Mouse (Mus musculus): ENCODE data around the gene Dclk3.

Gene Dclk3

DNA sequence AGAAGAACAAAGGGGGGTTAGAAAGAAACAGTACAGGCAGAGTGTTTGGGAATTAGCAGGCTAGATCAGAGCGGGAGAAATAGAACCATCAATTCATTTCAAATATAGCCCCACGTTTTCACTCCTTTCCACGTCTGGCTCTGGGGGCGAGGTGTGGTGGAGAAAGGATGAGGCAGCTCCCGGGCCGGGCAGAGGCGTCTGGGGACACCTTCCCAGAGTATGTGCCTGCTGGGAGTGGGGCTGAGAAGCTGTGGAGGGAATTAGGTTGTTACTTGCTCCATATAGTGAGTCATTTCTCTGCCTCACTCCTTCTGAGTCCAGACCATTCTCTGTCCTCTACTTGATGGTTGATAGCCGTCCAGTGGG is 938 bp downstream of the Dclk3 start:
- no peak for DNase-seq (ENCODE audit: low spot score in 2 of 2)

DNA sequence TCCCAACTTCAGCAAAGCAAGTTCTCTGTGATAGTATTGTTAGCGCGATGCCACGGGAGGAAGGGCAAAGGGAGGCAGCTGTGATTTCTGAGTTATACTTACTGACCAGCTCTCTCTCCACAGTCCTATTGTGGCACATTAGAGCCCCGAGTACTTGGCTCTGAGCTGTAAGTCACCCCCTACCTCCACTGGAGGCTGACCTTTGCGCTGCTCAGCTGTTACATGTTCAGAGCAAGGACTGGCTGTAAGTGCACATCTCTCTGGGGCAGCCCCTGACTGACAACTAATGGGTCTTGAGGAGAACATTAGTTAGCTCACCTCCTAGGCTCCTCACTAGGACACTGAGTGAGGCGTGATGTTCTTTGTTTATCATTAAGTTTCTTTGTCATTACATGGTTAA is 1.6 kb downstream of the Dclk3 start:
- DNase-seq (ENCODE audit: low spot score in 2 of 2): no peak

DNA sequence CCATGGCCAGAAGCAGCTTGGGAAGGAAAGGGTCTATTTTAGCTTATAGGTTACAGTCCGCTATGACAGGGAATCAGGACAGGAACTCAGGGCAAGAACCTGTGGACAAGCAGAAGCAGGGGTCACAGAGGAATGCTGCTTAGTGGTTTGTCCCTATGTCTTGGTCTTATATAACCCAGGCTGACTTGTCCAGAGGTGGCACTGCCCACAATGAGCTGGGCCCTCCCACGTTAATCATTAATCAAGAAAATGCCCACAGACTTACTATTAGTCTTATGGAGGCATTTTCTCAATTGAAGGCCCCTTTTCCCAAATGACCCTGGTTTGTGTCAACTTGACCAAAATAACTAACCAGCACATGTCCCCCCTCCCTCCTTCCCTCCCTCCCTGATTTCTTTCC is 2.3 kb downstream of the Dclk3 start:
- DNase-seq (ENCODE audit: low spot score in 2 of 2): no peak

DNA sequence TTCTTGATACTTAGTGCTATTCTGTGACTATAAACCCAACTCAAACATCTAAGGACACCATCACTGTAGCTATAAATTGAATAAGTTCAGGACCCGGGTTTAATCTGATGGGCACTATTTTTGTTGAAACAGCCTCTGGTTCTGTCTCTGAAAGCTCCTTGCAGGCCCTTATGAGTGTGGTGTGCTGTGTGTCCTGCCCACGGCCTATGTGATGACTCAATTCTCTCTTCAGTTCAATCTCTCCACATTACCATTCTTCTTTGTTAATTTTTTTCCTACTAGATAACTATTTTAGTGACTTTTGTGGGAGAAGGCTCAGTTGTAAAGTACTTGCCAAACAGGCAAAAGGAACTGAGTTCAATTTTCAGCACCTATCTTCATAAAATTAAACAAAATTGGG is 7.3 kb downstream of the Dclk3 start:
- DNase-seq (ENCODE audit: low spot score in 2 of 2): no peak

DNA sequence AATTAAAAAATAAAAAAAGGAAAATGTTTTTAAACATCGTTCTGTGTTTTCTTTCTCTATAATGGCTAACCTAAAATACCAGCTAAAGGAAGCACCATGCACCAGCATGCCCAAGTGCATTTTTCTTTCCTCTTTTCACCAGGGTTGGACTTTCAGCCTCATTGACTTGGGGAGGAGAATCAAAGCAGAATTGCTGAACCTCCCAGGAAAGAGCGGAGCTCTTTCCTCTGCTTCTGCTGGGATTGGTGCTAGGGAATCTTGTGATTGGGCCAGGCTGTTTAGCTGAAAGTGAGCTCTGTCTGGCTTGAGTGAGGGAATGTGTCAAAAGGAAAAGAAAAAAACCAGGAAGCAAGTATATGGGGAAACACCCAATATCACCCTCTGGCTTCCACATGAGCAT is 10.1 kb downstream of the Dclk3 start:
- no peak for DNase-seq (ENCODE audit: low spot score in 2 of 2)

DNA sequence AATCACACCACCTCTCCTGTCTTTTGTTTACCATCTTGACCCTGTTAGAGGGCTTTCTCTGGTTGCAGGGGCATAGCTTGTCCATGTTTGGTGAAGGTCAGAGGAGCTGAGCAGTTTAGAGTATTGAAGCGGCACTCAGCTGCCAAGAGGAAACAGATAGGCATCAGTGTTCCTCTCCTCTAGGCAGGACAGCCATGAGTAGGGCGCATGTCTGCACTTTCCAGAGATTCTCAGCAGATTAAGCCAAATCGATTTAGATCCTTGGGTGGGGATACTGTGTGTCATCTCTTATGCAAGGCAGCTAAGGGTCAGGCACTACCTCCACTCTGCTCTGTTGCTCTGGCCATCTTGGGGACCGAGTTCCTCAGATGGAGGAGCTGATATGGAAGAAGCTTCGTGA is 11.0 kb downstream of the Dclk3 start:
- DNase-seq (ENCODE audit: low spot score in 2 of 2): no peak

DNA sequence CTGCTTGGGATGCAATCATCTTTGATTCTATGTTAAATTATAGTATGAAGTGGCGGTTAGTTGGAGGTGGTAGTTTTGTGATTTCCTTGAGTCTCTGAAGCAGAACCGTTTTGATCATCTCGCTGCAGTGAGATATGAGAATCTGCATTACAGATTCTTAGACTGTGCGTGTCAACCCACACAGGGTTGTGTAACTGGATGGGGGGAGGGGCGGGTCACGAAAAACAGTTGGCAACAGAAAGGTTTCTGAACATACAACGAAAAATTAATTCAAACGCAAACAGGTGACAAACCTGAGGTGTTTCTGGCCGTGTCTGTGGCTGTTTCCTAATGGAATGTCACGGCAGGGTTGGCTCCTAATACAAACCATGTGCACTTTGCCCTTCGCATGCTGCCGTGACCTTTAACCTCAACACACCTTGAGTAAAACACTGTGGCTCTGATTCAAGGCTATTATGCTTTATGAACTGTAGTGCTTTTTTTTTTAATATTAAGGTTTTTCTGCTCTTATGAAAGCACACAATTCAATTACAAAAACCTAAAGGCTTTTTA is 12.0 kb downstream of the Dclk3 start:
- DNase-seq (ENCODE audit: low spot score in 2 of 2): no peak

DNA sequence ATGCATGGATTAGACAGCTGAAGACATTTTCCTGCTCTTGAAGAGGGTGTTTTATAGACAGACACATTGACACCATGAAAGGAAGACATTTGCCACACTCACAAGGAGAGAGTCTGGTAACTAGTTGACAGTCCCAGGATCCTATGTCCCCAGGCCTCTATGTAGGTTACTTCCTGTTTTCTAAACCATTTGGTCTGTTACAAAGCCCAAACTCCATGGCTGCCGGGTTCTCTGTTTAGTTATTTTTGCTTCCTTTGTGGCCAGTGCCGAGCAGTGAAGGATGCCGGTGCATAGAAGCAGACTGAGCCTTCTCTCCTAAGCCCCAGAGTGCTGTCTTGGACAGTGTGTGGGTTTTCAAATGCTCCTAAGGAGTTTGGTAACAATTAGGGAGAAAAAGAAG is 15.0 kb downstream of the Dclk3 start:
- DNase-seq (ENCODE audit: low spot score in 2 of 2): no peak

DNA sequence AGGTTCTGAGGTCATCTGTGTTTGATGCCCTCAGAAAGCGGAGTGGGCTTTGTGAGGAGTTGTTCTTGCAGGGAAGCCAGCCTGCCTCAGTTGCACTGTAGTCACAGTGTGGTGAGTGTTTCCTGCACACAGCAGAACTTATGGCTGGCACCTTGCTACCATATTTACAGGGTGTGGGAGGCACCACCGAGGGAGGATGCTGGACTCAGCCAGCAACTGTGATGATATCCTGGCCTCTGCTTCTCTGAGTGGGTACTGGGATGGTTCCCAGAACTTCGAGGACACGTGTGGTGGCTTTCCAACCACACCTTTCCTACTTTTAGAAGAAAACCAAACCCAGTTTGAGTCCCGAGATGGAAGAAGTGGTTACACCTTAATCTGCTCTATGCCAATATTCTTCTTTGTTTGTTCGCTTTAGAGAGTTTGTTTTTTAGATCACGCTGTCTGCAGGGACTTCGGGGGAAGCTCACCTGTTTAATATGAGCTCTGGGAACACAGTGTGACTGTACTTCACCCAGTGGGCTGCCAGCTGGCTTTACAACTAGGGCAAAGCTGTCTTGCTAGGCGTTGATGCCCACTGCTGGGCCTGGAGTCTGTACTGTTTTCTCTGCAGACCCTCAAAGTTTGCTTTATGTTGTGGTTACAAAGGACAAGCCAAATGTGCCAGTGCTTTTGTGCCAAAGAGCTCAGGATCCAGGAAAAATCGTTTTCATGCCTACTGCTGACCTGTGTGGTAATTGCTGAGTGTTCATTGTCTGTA is 18.5 kb downstream of the Dclk3 start:
- no peak for DNase-seq (ENCODE audit: low spot score in 2 of 2)

DNA sequence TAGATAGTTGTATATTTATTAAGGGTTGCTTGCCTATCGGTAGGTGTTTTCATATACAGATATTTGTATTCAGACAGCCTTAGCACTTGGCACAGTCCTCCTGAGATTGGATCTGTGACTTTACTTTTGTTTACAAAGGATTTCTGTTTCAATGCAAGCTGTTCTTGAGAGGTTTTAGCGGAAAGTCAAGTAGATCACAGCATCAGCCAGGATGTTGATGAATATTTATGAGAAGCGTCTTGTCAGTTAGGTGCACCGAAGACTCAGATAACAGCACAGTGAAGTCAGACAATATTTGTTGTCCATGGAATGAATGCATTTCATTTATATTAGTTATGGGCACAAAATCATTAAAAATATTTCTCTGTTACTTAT is 19.0 kb downstream of the Dclk3 start:
- no peak for DNase-seq (ENCODE audit: low spot score in 2 of 2)

DNA sequence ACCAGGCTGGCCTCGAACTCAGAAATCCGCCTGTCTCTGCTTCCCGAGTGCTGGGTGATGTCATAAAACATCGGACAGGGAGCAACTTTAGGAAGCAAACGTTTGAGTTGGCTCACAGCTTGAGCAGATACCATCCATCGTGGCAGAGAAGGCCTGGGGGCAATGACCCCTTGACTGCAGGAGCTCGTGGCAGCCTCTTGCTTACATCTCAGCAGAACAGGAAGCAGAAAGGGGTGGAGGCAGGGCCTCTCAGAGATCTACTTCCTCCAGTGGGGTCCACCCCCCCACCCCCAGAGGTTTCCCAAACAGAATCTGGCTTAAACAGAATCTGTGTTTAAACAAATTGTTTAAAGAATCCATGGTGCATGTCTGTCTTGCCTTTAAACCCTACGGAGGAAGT is 20.6 kb downstream of the Dclk3 start:
- no peak for DNase-seq (ENCODE audit: low spot score in 2 of 2)

DNA sequence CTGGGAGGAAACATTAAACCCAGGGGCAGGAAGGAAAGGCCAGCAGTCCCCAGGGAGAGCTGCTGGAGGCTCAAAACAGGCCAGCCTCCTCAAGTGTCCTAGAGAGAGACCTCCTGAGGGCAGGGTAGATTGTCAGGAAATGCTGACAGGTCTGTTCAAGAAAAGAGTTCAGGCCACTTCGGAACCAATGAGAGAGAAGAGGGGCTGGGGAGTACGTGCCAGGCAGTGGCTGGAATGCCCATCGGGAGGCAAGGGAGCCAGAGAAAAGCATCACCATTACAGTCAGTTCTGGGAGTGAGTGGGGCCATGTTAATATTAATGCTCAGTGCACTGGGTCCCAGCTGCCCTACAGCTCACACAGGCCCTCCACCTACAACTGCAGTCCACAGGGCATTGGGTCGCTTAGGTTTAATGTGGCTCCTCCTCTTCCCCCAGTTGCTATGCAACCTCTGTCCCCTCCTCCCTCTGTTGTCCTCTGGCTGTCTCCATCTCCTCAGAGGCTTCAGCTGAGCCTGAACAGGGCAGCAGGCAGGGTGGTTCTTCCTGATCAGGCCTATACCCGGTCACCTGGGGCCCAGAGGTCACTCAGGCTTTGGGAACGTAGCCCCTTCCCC is 21.4 kb downstream of the Dclk3 start:
- DNase-seq (ENCODE audit: low spot score in 2 of 2): no peak

DNA sequence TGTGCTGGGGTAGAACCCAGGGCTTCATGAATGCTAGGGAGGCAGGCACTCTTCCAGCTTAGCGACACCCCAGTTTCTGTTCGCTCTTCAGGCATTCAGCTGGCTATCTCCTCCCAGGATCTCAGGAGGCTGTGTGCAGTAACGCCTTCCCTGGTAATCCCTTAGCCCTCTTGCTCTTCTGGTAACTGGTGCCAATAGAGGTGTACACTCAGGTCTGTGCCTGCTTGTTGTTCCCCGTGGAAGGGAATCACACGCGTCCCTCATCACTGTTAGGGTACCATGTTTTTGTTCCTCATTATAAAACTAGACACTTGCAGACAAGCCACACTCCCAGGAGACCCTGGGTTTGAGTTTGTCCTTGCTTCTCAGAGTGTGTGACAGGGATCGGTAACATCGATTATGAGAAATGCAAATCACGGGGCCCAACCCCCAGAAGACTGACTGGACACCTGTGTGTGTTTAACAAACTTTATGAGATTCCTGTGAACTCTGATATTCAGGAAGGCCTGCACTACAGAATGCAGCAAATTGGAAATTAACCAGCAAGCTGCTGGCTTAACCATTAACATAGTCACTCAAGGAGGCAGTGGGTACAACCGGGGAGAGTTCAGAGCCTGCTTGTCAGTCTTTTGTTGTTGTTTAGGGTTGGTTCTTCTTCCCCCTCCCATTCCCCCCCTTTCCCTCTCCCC is 22.7 kb downstream of the Dclk3 start:
- no peak for DNase-seq (ENCODE audit: low spot score in 2 of 2)

DNA sequence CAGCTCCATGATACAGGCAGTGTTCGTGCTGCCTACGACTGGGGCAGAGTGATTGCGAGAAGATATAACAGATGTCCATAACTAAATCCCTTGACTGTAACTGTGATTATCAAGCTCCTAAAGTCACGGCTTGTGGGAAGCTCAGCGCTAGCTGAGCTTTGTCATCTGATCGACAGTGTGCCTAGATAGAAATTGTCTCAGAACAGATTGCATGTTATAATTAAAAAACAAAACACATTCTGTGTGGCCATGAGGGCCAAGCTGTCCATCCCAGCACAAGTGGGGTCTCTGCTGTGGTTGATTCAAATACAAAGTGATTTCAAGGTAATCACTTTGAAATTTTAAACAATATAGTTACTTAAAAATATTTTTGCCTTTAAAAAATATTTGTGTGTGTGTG is 26.8 kb downstream of the Dclk3 start:
- no peak for DNase-seq (ENCODE audit: low spot score in 2 of 2)

DNA sequence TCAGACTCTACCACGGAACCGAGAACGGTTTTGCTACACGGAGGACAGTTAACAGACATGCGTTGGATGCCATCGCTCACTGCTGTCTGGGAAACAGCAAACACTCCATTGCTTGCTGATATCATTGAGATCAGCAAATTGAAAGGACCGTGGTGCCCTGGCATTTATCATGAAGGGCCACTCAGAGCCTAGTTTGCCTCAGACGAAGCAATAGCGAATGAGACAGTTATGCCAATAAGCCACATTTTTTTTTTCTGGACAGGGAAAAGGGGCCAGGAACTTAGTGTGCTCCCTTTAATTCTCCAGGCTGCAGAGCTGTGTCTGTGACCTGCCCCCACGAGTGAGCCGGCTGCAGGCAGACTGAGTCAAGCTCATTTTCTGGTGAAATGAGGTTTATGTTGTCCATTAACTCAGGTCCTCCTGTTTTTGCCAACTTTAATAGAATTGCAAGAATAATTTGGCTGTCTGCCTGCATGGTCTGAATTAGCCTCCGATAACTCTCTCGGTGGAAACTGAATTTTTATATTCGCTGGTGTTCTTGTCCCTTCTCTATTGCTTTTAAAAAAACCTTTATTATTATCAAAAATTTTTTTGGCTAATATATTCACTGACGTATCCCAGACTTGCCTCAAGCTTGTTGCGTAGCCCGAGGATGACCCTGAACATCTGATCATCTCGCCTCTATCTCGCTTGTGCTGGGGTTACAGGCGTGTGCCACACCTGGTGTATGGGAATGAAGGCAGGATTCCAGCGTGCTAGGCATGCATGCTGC is 35.0 kb downstream of the Dclk3 start:
- DNase-seq (ENCODE audit: low spot score in 2 of 2): no peak

DNA sequence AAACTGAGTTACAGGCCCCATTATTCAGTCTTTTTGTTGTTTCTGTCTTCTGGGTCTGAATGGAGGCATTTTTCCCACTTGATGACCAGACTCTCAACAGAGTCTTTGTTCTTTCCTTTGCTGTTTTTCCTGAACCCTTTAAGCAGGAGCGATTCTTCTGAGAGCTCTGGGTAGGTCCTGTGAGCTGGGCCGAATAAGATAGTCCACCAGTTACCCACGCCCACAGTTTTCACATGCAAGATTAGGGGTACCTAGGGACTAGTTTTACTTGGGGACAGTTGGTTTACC is 35.5 kb downstream of the Dclk3 start:
- no peak for DNase-seq (ENCODE audit: low spot score in 2 of 2)

DNA sequence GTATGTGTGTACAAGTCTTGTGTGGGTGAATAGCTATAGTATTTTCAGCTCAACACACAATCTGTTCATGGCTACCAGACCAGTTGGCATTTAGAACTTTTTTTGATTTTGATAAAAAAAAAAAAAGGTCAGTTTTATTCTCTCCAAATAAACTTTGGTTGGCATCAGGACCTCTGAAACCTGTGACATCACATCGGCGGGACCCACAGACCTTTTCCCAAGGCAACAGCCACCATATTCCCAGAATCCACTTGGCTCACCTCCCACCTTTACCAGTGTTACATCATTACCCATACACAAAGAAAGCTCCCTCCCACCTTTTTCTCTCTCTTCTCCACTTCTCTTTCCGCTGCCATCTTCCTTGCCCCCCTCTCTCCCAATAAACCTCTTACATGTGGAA is 36.4 kb downstream of the Dclk3 start:
- no peak for DNase-seq (ENCODE audit: low spot score in 2 of 2)

DNA sequence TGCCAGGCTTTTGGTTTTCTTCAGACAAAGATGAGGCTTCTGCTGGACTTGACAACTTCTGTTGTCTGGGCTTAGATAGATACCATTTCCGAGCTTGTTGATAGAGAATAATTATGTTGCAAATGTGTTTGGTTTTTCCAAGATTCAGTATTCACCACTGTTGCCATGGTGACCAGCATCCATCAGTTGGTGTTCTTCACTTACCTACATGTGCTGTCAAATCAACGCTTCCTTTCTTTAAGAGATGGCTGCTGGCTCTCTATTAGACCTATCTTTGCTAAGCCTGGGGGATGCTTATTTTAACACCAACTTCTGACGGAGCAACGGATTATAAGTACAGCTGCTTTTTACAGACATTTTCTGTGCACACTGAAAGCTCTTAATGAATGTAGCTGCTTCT is 37.1 kb downstream of the Dclk3 start:
- no peak for DNase-seq (ENCODE audit: low spot score in 2 of 2)

DNA sequence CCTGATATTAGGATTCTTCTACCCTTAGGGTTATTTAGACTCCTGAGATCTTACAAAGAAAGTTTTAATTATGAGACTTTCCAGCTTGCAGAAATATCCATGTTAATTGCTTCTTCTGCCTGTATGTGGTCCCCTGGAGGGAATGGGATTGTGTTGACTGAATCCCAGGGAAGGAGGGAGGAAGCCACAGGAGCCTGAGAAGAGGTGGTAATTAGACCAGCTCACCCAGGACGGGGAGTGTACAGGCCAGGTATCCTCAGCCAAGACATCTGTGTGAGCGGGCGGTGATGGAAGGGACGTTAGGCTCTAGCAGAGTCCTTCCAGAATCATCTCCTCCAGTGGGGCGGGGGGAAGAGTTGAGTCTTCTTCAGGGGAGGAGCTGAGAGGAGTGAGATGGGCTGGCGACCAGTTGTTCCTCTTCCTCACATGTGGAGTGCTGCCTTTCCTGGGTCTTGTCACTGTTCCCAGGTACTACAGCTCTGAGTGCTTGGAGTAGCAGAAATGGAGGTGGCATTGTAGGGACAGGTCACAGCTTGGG is 37.7 kb downstream of the Dclk3 start:
- no peak for DNase-seq (ENCODE audit: low spot score in 2 of 2)

DNA sequence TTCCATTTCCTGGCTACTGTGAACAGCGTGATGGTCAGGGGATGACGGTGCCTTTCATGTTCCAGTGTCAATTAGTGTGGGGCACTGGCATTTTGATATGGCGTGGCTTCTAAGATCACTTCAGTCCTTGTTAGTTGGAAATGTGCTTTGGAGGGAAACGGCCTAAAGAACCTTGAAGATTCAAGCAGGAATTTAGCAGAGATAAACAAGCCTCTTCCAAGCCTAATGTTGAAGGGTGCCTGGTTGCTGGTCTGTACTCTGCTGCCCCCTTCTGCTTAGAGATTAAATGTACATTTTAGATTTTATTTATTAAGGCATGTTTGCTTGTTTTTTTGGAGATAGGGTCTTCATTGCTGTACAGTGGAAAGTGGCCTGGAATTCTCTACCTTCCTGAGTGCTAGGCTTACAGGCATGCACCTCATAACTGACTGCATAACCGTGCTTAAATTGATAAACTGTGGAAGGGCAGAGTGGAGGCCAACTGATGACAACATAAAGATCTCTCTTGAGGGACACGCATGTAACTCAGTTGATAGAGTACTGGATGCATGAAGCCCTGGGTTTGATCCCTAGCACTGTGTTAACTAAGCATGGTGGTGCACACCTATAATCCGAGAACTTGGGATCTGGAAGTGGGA is 40.1 kb downstream of the Dclk3 start:
- DNase-seq (ENCODE audit: low spot score in 2 of 2): no peak

DNA sequence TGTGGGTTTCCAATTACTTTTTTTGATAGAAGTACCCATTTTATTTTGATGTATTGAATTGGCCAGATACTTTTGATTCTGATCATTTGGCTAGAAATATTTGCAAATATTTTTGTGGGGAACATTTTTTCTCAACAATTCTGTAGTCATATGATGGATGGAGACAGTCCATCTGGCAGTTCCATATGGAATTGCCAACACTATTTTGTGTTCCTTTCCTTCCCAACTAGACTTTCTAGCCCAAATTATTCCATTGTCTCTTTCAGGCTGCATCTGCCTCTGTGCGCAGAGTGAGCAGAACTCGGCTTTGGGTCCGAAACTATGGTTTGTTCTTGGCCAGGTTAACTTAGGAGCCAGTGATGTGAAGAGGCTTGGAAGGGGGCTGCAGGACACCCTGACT is 42.1 kb downstream of the Dclk3 start:
- no peak for DNase-seq (ENCODE audit: low spot score in 2 of 2)
